Mouse (Mus musculus): ENCODE data around the gene Col18a1. TPM values are rescaled to one million over a fixed set of nuclear protein-coding genes. Genes with fewer than 3 reads are reported as not detected.
"Not testable (repeated sequence)": the region's sequence is repeated elsewhere in the genome, so short reads cannot be mapped to it uniquely, and the experiment has no call there.

Gene Col18a1
- polyA plus RNA-seq, 1 experiment from 2014 or later, result 449 TPM

GRCm38 (mm10) chr10:77146901-77147463 lies 19.4 kb downstream of the Col18a1 start:
- DNase-seq (ENCODE audit: low read depth, low spot score) (peak; percentile 98), ATAC-seq (peak; percentile 65)
- ChIA-PET CTCF (interaction anchor here (0.7 to 9.1 kb wide), 5 partner anchors 15 to 111 kb away, joined by 3 to 63 read pairs (median 3); no protein-coding TSS in a partner anchor), POLR2A (interaction anchor here (2.0 kb wide), 1 partner anchor 16 kb away, joined by 6 read pairs; no protein-coding TSS in a partner anchor)
- H3K27me3 ChIP-seq, result no peaks in the 10 kb centered on the region
- in situ Hi-C loops (cut with MboI; ENCODE audit: low pct_unique_long_range_greater_than_20kb), result no loop called here
- no peak for TF ChIP-seq CTCF (IDR thresholded peaks at IDR 0.05)

- POLR2A ChIA-PET, result interaction anchor here (1.3 to 2.0 kb wide), 2 partner anchors 13 to 15 kb away, joined by 6 read pairs; no protein-coding TSS in a partner anchor
- CTCF ChIA-PET, result interaction anchor here (9.1 kb wide), 1 partner anchor 15 kb away, joined by 63 read pairs; no protein-coding TSS in a partner anchor
Observed at GRCm38 (mm10) chr10:77145946-77146345, 20.4 kb downstream of the Col18a1 start.

GRCm38 (mm10) chr10:77144372-77144771 lies 22.0 kb downstream of the Col18a1 start:
- no peak for ATAC-seq
- ChIA-PET POLR2A (interaction anchor here (1.1 kb wide), 1 partner anchor 16 kb away, joined by 3 read pairs; no protein-coding TSS in a partner anchor), CTCF (interaction anchor here (0.9 to 9.1 kb wide), 4 partner anchors 13 to 110 kb away, joined by 3 to 63 read pairs (median 3); no protein-coding TSS in a partner anchor)

More at GRCm38 (mm10) chr10:77145946-77146345, 20.4 kb downstream of the Col18a1 start:
- DNase-seq (ENCODE audit: low read depth, low spot score) (no peak), ATAC-seq (no peak)
- no peaks in the 10 kb centered on the region for H3K27me3 ChIP-seq
- in situ Hi-C loops (cut with MboI; ENCODE audit: low pct_unique_long_range_greater_than_20kb), result no loop called here
- TF ChIP-seq CTCF (IDR thresholded peaks at IDR 0.05), result no peak

GRCm38 (mm10) chr10:77142328-77142727 lies 24.0 kb downstream of the Col18a1 start:
- no peak for DNase-seq (ENCODE audit: low read depth, low spot score)
- peak; percentile 51 for ATAC-seq
- no peak for TF ChIP-seq CTCF (IDR thresholded peaks at IDR 0.05)
- in situ Hi-C loops (cut with MboI; ENCODE audit: low pct_unique_long_range_greater_than_20kb), result no loop called here
- ChIA-PET POLR2A (interaction anchor here (0.8 kb wide), 1 partner anchor 113 kb away, joined by 3 read pairs; no protein-coding TSS in a partner anchor), CTCF (interaction anchor here (2.3 to 9.1 kb wide), 3 partner anchors 9 to 110 kb away, joined by 7 to 63 read pairs (median 7); no protein-coding TSS in a partner anchor)
- no peaks in the 10 kb centered on the region for H3K27me3 ChIP-seq

More at GRCm38 (mm10) chr10:77144372-77144771, 22.0 kb downstream of the Col18a1 start:
- no peak for DNase-seq (ENCODE audit: low read depth, low spot score)
- in situ Hi-C loops (cut with MboI; ENCODE audit: low pct_unique_long_range_greater_than_20kb), result no loop called here
- no peaks in the 10 kb centered on the region for H3K27me3 ChIP-seq
- no peak for TF ChIP-seq CTCF (IDR thresholded peaks at IDR 0.05)

GRCm38 (mm10) chr10:77138304-77138703 lies 28.0 kb downstream of the Col18a1 start:
- no peaks in the 10 kb centered on the region for H3K27me3 ChIP-seq
- ChIA-PET POLR2A (interaction anchor here (0.6 to 1.4 kb wide), 4 partner anchors 10 to 113 kb away, joined by 3 read pairs; no protein-coding TSS in a partner anchor), CTCF (interaction anchor here (1.2 to 1.9 kb wide), 2 partner anchors 13 to 113 kb away, joined by 3 to 11 read pairs; no protein-coding TSS in a partner anchor)
- in situ Hi-C loops (cut with MboI; ENCODE audit: low pct_unique_long_range_greater_than_20kb), result loop anchor here (10.0 kb wide), 1 partner anchor 216 kb away; no protein-coding TSS in a partner anchor
- TF ChIP-seq CTCF (IDR thresholded peaks at IDR 0.05), result no peak
- ATAC-seq (no peak), DNase-seq (ENCODE audit: low read depth, low spot score) (no peak)

- POLR2A ChIA-PET, result no interaction called here
- H3K27me3 ChIP-seq, result no peaks in the 10 kb centered on the region
- TF ChIP-seq CTCF (IDR thresholded peaks at IDR 0.05), result no peak
- DNase-seq (ENCODE audit: low read depth, low spot score), result no peak
- in situ Hi-C loops (cut with MboI; ENCODE audit: low pct_unique_long_range_greater_than_20kb), result loop anchor here (10.0 kb wide), 1 partner anchor 219 kb away; no protein-coding TSS in a partner anchor
- ATAC-seq, result no peak
- CTCF ChIA-PET, result no interaction called here
Observed at GRCm38 (mm10) chr10:77136205-77136604, 30.1 kb downstream of the Col18a1 start.

GRCm38 (mm10) chr10:77135274-77135829 lies 31.0 kb downstream of the Col18a1 start:
- in situ Hi-C loops (cut with MboI; ENCODE audit: low pct_unique_long_range_greater_than_20kb), result loop anchor here (10.0 kb wide), 1 partner anchor 219 kb away; no protein-coding TSS in a partner anchor
- TF ChIP-seq CTCF (IDR thresholded peaks at IDR 0.05), result no peak
- DNase-seq (ENCODE audit: low read depth, low spot score) (no peak), ATAC-seq (peak; percentile 28)
- ChIA-PET POLR2A (no interaction called here), CTCF (interaction anchor here (0.8 kb wide), 1 partner anchor 16 kb away, joined by 4 read pairs; no protein-coding TSS in a partner anchor)
- H3K27me3 ChIP-seq, result no peaks in the 10 kb centered on the region

GRCm38 (mm10) chr10:77134807-77135152 lies 31.6 kb downstream of the Col18a1 start:
- H3K27me3 ChIP-seq; POLR2A ChIA-PET; ATAC-seq; DNase-seq (ENCODE audit: low read depth, low spot score): not testable (repeated sequence)
- in situ Hi-C loops (cut with MboI; ENCODE audit: low pct_unique_long_range_greater_than_20kb), result loop anchor here (5.0 to 10.0 kb wide), 2 partner anchors 118 to 220 kb away; no protein-coding TSS in a partner anchor
- CTCF ChIA-PET, result interaction anchor here (0.8 kb wide), 1 partner anchor 17 kb away, joined by 4 read pairs; no protein-coding TSS in a partner anchor

GRCm38 (mm10) chr10:77133951-77134806 lies 32.2 kb downstream of the Col18a1 start:
- in situ Hi-C loops (cut with MboI; ENCODE audit: low pct_unique_long_range_greater_than_20kb), result loop anchor here (5.0 to 10.0 kb wide), 2 partner anchors 118 to 221 kb away; no protein-coding TSS in a partner anchor
- no peaks in the 10 kb centered on the region for H3K27me3 ChIP-seq
- no peak for DNase-seq (ENCODE audit: low read depth, low spot score)
- ChIA-PET CTCF (interaction anchor here (0.8 kb wide), 1 partner anchor 17 kb away, joined by 4 read pairs; no protein-coding TSS in a partner anchor), POLR2A (no interaction called here)
- ATAC-seq, result no peak
- TF ChIP-seq CTCF (IDR thresholded peaks at IDR 0.05), result no peak
